Mouse (Mus musculus) liver, embryonic 13.5 days (tissue): ENCODE results near the gene Sema3b. TPM values are rescaled to one million over a fixed set of nuclear protein-coding genes. Genes with fewer than 3 reads are reported as not detected.

Experiments used
- ATAC-seq: fragments of 200-750 bp; cut with Nextera tagmentation; 2 replicates; pipeline ENCODE4 v1.8.0; 2017; ENCODE audit warnings: low read depth, mild to moderate bottlenecking, moderate number of reproducible peaks, moderate library complexity
- DNase-seq: peaks from one replicate; pipeline ENCODE4 v3.0.0; 2022
- H3K27ac ChIP-seq: fragments of 300-500 bp; sonication (generic); 2 replicates; pipeline ENCODE4 v1.5.1; 2015; ENCODE audit warnings: moderate library complexity, mild to moderate bottlenecking, inconsistent platforms
- H3K27me3 ChIP-seq: fragments of 300-500 bp; sonication (generic); 2 replicates; pipeline ENCODE4 v1.6.1; 2015; ENCODE audit warnings: mild to moderate bottlenecking, inconsistent platforms
- H3K36me3 ChIP-seq: fragments of 300-500 bp; sonication (generic); 2 replicates; pipeline ENCODE4 v1.6.1; 2015; ENCODE audit warnings: mild to moderate bottlenecking, inconsistent platforms
- H3K4me1 ChIP-seq: fragments of 300-500 bp; sonication (generic); replicated peaks from 2 replicates; pipeline ENCODE4 v1.6.1; 2015; ENCODE audit warnings: inconsistent platforms
- H3K4me2 ChIP-seq: fragments of 300-500 bp; sonication (generic); 2 replicates; pipeline ENCODE4 v1.6.1; 2015; ENCODE audit warnings: inconsistent platforms, mild to moderate bottlenecking, moderate library complexity
- H3K4me3 ChIP-seq: fragments of 300-500 bp; sonication (generic); replicated peaks from 2 replicates; pipeline ENCODE4 v1.5.1; 2015; ENCODE audit warnings: mild to moderate bottlenecking, inconsistent platforms
- H3K9ac ChIP-seq: fragments of 300-500 bp; sonication (generic); 2 replicates; pipeline ENCODE4 v1.6.1; 2015; ENCODE audit warnings: mild to moderate bottlenecking, inconsistent platforms
- H3K9me3 ChIP-seq: fragments of 300-500 bp; sonication (generic); replicated peaks from 2 replicates; pipeline ENCODE4 v1.6.1; 2016; ENCODE audit warnings: inconsistent platforms
- WGBS: fragments of 180-500 bp; shearing (Covaris S2); methylation state at CpG from one replicate; pipeline ENCODE4 v1.1.7; 2015; ENCODE audit not compliant: insufficient replicate concordance; 5-methylcytosine and 5-hydroxymethylcytosine counted together
- polyA plus RNA-seq: library from polyadenylated mRNA; unstranded; fragments of >200 nt; fragmentation: Nextera tagmentation; extraction: Ambion mirVana; gene quantifications from 2 replicates; pipeline ENCODE4 v1.2.1, GENCODE M21; 2015

Sema3b gene
- polyA plus RNA-seq, 1 experiment from 2014 or later = 0.22 TPM

DNA sequence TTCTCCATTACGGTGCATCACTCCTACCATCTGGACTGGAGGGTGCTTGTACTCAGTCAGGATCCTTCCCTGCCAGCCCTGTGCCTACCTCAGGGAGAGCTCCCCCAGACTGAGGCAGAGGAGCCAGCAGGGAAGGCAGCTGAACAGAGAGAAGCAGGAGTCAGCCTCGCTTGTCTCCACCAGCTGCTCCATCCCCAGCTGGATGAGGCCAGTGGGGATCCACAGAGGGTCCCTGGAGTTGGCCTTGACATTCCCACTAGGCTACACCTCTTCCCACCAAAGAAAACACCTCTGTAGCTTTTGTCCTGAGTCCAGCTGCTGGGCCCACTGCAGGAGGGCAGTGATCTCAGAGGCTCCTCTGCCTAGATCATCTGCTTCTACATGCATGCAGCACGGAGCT lies 15.9 kb upstream of the Sema3b start:
- peaks cover 74% of the 10 kb centered on the region for H3K4me1 ChIP-seq

DNA sequence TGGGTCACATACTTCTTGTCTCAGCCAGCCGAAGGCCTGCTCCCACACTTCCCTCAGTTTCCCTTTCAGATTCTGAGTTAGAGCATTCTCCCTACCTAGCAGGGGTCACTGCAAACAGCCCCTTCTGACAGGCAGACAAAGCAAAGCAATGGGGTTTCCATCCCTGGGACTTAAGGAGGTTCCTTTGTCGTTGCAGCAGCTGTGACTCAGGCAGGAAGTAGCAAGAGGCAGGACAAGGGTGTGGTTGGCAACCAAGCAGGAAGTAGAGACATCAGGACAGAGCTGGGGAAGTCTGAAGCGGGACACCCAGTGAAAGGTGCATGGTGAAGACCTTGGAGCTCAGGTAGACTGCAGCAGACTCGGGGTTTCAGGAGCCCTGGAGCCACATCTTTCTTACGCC lies 15.5 kb upstream of the Sema3b start:
- ATAC-seq (no peak), DNase-seq (no peak)
- no peak overlapping the region for H3K4me2 ChIP-seq
- peaks cover 74% of the 10 kb centered on the region for H3K4me1 ChIP-seq
- H3K9me3 ChIP-seq = no peaks in the 10 kb centered on the region
- H3K4me3 ChIP-seq = no peak overlapping the region
- H3K9ac ChIP-seq = peak overlapping the region; percentile 7; the same call in 1 of the 2 replicates
- H3K27ac ChIP-seq = 0 out of 2 replicates have a peak overlapping the region, but pooled peaks have one; percentile 31
- 47% methylated on average over 5 of the region's 5 CpGs for WGBS
- peaks cover 65% of the 10 kb centered on the region for H3K36me3 ChIP-seq
- H3K27me3 ChIP-seq = no peaks in the 10 kb centered on the region

More for the DNA sequence above, 15.9 kb upstream of the Sema3b start:
- Histone ChIP-seq H3K27ac (0 out of 2 replicates have a peak overlapping the region, but pooled peaks have one; percentile 31), H3K4me3 (no peak overlapping the region), H3K27me3 (no peaks in the 10 kb centered on the region), H3K9ac (peak overlapping the region; percentile 7; the same call in 1 of the 2 replicates), H3K36me3 (peaks cover 64% of the 10 kb centered on the region), H3K9me3 (no peaks in the 10 kb centered on the region), H3K4me2 (no peak overlapping the region)
- no peak for ATAC-seq
- no peak for DNase-seq
- WGBS = 76% methylated on average over 3 of the region's 3 CpGs

DNA sequence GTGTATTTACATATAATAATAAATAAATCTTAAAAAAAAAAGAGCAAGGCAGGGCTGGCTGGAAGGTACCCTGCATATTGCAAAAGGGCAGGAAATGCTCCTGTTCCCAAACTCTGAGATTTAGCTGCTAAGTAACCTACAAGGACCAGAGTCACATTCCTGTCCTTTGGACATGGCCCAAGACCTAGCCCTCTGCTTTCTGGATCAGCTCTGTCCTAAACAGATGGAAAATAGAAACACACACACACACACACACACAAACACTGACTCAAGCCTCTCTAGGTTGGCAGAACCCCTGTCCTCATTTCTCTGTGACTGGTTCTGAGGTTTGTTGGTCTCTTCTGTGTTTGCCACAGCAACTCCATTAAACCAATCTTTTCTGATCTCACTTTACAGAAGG lies 11.9 kb upstream of the Sema3b start:
- no peak overlapping the region for H3K9ac ChIP-seq
- no peaks in the 10 kb centered on the region for H3K27me3 ChIP-seq
- H3K27ac ChIP-seq = no peak overlapping the region
- ATAC-seq (no peak), DNase-seq (no peak)
- no peak overlapping the region for H3K4me3 ChIP-seq
- peaks cover 84% of the 10 kb centered on the region for H3K36me3 ChIP-seq
- no peaks in the 10 kb centered on the region for H3K9me3 ChIP-seq
- peaks cover 56% of the 10 kb centered on the region for H3K4me1 ChIP-seq
- H3K4me2 ChIP-seq = no peak overlapping the region

DNA sequence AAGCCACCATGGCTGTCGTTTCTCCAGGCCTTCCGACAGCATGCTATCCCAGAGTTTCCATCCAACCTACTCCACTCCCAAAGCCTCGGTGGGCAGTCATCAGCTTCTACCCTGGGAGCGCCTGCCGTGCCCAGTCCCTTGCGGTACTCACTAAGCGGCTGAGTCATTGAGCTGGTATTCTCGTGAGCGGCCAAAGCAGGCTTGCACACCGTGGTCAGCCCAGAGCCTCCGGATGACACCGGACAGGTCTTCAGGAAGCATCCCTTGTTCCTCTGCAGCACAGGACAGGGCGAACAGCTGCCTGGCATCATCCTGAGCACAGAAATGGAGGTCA lies 10.5 kb upstream of the Sema3b start:
- 71% methylated on average over 13 of the region's 13 CpGs for WGBS
- Histone ChIP-seq H3K4me1 (peaks cover 41% of the 10 kb centered on the region), H3K27ac (peak overlapping the region; percentile 78), H3K4me3 (no peak overlapping the region), H3K36me3 (peaks cover 86% of the 10 kb centered on the region), H3K27me3 (no peaks in the 10 kb centered on the region), H3K9ac (no peak overlapping the region), H3K9me3 (no peaks in the 10 kb centered on the region), H3K4me2 (no peak overlapping the region)
- DNase-seq (no peak), ATAC-seq (peak; percentile 16)

DNA sequence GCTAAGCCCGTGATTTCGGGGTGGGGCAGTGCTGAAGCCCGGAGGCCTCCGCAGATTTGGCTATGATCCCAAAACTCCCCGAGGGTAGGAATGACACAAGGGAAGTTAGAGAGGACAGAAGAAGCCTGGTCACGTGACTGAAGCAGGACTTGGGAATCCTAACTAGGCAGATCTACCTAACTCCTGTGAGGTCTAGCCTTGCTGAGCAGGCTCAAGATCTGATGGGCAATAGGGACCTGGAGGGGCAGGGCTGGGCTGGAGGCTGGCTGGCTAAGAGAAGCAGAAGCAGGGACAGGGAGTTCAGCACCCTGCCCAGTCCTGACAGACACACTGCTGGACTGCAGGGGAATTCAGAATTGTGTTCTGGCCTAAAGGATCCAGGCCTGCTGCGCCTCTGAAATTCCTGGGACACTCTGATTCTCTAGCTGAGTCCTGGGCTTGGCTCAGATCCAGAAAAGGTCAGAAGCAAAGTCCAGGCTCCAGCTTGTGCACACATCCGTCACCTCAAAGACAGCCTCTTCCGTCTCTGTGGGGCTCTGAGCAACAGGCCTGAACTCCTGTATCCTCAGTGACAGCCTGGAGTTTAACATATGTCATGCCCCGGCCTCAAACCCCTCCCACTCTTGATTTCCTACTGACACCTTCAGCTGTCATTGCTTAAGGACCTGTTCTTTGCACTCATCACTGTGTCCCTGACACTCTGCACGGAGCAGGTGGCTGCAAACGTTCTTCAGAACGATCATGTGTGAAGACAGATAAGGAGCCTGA lies 9.9 kb upstream of the Sema3b start:
- H3K9me3 ChIP-seq = no peaks in the 10 kb centered on the region
- H3K9ac ChIP-seq = peak overlapping the region; percentile 41; the same call in 1 of the 2 replicates
- H3K4me1 ChIP-seq = peaks cover 36% of the 10 kb centered on the region
- WGBS = 55% methylated on average over 13 of the region's 13 CpGs
- H3K36me3 ChIP-seq = peaks cover 87% of the 10 kb centered on the region
- no peak for DNase-seq
- no peak overlapping the region for H3K4me3 ChIP-seq
- peak; percentile 54 for ATAC-seq
- H3K4me2 ChIP-seq = 0 out of 2 replicates have a peak overlapping the region, but pooled peaks have one; percentile 1
- no peaks in the 10 kb centered on the region for H3K27me3 ChIP-seq
- peak overlapping the region; percentile 78 for H3K27ac ChIP-seq

DNA sequence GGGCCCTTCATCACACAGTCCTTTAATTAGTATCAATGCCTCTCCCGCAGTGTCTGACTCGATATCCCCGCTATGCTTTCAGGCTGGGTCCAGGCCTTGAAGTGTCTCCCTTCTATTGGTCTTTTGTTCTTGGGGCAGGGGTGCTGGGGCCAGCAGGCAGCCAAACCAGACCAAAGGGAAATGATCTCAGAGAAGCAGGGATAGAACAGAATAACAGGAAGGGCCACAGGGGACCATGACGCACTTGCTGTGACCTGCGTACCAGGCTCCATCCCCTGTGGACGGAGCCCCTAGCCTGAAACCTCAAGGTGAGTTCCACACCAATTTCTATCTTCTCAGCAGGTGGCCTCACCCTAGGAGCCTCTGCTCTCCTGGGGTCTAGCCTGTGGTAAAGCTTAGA lies 9.1 kb upstream of the Sema3b start:
- peaks cover 82% of the 10 kb centered on the region for H3K36me3 ChIP-seq
- DNase-seq = no peak
- H3K27ac ChIP-seq = peak overlapping the region; percentile 78
- ATAC-seq = no peak
- H3K4me2 ChIP-seq = no peak overlapping the region
- H3K9me3 ChIP-seq = no peaks in the 10 kb centered on the region
- H3K4me3 ChIP-seq = no peak overlapping the region
- peaks cover 37% of the 10 kb centered on the region for H3K4me1 ChIP-seq
- H3K27me3 ChIP-seq = no peaks in the 10 kb centered on the region
- H3K9ac ChIP-seq = no peak overlapping the region
- WGBS = 87% methylated on average over 6 of the region's 6 CpGs

DNA sequence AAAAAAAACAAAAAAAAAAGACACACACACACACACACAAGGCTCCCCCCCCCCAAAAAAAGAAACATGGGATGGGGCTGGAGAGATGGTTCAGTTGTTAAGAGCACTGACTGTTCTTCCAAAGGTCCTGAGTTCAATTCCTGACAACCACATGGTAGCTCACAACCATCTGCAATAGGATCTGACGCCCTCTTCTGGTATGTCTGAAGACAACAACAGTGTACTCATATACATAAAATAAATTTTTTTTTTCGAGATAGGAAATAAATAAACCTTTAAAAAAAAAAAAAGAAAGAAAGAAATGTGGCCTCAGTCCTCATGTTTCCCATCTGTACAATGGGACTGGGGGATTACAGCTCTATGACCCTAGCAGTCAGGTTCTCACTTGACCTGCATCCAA lies 8.4 kb upstream of the Sema3b start:
- Histone ChIP-seq H3K4me2 (no peak overlapping the region), H3K36me3 (peaks cover 77% of the 10 kb centered on the region), H3K9me3 (no peaks in the 10 kb centered on the region), H3K27me3 (no peaks in the 10 kb centered on the region), H3K27ac (no peak overlapping the region), H3K4me1 (peaks cover 40% of the 10 kb centered on the region), H3K4me3 (no peak overlapping the region), H3K9ac (no peak overlapping the region)
- 61% methylated on average over 2 of the region's 2 CpGs for WGBS
- DNase-seq = no peak
- ATAC-seq = no peak

DNA sequence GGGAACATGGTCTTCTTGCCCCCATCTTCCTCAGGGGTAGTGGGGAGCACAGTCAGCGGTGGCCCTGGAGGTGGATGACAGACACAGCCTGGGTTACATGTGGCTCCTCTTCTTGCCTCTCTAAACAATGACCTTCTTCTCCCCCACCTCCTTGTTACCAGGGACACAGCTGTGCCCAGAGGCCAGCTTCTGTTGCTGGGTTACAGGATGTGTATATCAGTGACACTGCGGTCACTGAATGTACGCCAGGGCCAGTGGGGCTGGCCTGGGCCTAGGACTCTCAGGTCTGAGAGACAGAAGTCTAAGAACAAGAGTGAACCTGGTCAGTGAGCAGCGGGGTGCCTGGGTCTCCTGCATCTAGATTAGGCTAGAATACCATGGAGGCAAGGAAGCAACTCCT lies 6.0 kb upstream of the Sema3b start:
- Histone ChIP-seq H3K4me3 (no peak overlapping the region), H3K9me3 (no peaks in the 10 kb centered on the region), H3K27ac (no peak overlapping the region), H3K27me3 (no peaks in the 10 kb centered on the region), H3K36me3 (peaks cover 62% of the 10 kb centered on the region), H3K9ac (no peak overlapping the region), H3K4me2 (no peak overlapping the region), H3K4me1 (peaks cover 54% of the 10 kb centered on the region)
- DNase-seq (no peak), ATAC-seq (no peak)
- 88% methylated on average over 4 of the region's 4 CpGs for WGBS

DNA sequence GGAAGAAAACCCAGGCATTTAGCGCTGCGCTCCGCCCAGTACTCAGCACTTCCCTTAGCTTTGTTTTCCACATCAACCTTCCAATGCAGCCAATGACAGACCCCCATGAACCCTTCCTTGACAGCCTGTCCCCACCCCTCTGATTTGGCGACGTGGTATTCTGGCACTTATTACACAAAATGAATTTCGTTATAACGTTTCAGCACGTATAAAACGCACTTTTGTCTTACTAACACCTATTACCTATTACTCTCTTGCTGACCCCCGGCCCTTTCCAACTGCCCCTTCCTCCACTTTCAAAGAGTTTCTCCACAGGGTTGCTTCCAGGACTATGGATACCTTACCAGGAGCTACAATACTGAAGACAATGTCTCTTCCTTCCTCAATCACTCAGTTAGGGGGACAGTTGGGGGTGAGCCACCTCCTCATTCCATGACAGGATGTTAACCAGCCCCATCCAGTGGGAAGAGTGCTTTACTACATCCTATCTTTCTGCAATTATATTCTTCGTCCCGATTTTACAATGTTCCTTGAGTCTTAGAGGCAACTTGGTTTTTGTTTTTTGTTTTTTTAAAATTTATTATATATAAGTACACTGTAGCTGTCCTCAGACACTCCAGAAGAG lies 4.0 kb upstream of the Sema3b start:
- H3K27me3 ChIP-seq = no peaks in the 10 kb centered on the region
- peak overlapping the region; percentile 61 for H3K4me3 ChIP-seq
- H3K36me3 ChIP-seq = peaks cover 42% of the 10 kb centered on the region
- peak overlapping the region; percentile 67 for H3K9ac ChIP-seq
- H3K4me2 ChIP-seq = peak overlapping the region; percentile 87
- 0 out of 2 replicates have a peak, but pooled peaks have one; percentile 2 for ATAC-seq
- no peak for DNase-seq
- H3K27ac ChIP-seq = peak overlapping the region; percentile 71
- peaks cover 47% of the 10 kb centered on the region for H3K4me1 ChIP-seq
- H3K9me3 ChIP-seq = no peaks in the 10 kb centered on the region
- WGBS = 9% methylated on average over 12 of the region's 12 CpGs

DNA sequence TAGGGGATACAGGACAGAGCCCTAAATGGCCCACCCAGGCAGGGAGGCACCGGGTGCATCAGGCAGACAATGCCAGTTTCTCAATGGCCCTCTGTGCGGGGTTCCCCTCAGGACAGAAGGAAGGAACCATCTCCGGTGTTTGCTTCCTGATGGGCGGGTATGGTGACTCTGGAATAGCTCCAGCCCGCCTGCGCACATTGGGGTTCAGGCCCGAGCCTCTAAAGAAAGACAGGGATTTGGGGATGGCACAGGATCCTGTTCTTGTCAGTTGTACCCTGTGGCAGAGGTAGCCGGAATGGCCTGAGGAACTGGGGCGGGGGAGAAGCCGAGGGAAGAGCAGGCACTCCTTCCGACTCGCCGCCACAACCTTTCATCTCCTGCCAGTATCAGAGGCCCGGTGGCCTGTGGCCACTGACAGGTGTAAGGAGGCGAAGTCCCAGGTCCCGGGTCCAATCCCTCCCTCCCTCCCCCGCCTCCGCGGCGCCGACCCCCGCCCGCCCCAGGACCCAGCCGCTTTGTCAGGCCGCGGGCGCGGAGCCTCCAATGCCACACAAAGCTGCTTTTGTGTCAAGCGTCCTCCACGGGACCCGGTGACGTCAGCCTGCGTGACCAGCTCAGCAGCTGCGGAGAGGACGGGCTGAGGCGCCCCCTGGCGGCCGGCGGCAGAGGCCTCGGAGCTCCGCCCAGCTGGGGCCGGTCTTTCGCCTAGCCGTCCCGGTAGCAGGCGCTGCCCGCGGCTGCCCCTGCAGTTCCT lies 3.3 kb upstream of the Sema3b start:
- 6% methylated on average over 47 of the region's 48 CpGs for WGBS
- Histone ChIP-seq H3K27me3 (no peaks in the 10 kb centered on the region), H3K9ac (peak overlapping the region; percentile 80), H3K9me3 (no peaks in the 10 kb centered on the region), H3K27ac (peak overlapping the region; percentile 75), H3K36me3 (peaks cover 37% of the 10 kb centered on the region), H3K4me2 (peak overlapping the region; percentile 87), H3K4me3 (peak overlapping the region; percentile 61), H3K4me1 (peaks cover 52% of the 10 kb centered on the region)
- ATAC-seq (peak; percentile 92), DNase-seq (peak; percentile 98)

DNA sequence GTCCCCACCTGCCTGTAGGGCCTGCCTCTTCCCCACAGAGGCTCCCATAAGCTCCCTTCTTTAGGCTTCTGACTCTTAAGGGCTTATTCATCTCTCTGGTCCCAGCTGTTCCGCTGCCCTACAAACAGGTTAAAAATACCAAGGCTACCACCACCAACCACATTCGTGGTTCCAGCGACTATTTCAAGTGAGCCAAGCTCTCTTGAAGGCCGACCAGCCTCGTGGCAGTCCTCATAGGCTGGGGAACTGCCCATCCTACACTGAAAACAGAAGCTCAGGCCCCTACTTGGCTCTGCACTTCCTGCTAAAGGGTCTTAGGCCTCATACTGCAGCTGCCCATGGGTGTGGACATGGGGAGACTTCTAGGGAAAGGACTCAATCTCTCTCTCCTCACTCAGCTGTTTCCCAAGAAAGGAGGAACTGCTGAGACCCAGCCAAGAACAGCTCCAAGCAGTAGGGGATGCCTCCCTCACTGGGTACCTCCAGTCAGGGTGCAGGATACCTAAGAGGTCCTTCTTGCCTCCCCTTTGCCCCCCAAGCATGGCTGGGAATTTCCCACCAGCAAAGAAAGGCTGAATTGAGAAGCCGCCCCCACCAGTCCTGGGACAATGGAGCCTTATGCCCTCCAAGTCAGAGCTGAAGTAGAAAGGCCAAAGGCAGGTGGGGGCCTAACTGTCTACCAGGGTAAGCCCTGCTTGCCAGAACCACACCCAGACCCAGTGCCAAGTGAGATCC lies 2.6 kb upstream of the Sema3b start:
- WGBS = 39% methylated on average over 6 of the region's 6 CpGs

More for the DNA sequence above, 2.6 kb upstream of the Sema3b start:
- ATAC-seq (no peak), DNase-seq (no peak)
- Histone ChIP-seq H3K4me2 (peak overlapping the region; percentile 87), H3K27ac (peak overlapping the region; percentile 75), H3K4me3 (peak overlapping the region; percentile 61; the same call in 1 of the 2 replicates), H3K9me3 (no peaks in the 10 kb centered on the region), H3K4me1 (peaks cover 59% of the 10 kb centered on the region), H3K9ac (peak overlapping the region; percentile 80), H3K27me3 (0 out of 2 replicates have a peak, but pooled peaks cover 4% of the 10 kb centered on the region), H3K36me3 (peaks cover 29% of the 10 kb centered on the region)
